Mouse (Mus musculus) lung, postnatal 0 days (tissue): Measurements from ENCODE around the gene Gnaq.

Experiments
- CTCF ChIP-seq: IDR thresholded peaks from 2 replicates; pipeline ENCODE4 v1.5.1; 2016; ENCODE audit warnings: antibody characterized with exemption, mild to moderate bottlenecking
- EP300 ChIP-seq: IDR thresholded peaks from 2 replicates; pipeline ENCODE4 v1.6.1; 2016; ENCODE audit warnings: antibody characterized with exemption, mild to moderate bottlenecking, control low read depth

- TF ChIP-seq CTCF (no peak), EP300 (no peak)
Observed at GRCm38 (mm10) chr19:16285051-16286028, 152.7 kb downstream of the Gnaq start.
